Mouse (Mus musculus) skeletal muscle tissue, adult 2 months (tissue): ENCODE measurements around the gene Olfr1122.
"Not testable (repeated sequence)": the region's sequence is repeated elsewhere in the genome, so short reads cannot be mapped to it uniquely, and the experiment has no call there.

Source experiments
- DNase-seq: peaks from one replicate; pipeline ENCODE4 v3.0.0-alpha.2; 2012; ENCODE audit warnings: low read depth, low spot score

The Olfr1122 gene

DNA sequence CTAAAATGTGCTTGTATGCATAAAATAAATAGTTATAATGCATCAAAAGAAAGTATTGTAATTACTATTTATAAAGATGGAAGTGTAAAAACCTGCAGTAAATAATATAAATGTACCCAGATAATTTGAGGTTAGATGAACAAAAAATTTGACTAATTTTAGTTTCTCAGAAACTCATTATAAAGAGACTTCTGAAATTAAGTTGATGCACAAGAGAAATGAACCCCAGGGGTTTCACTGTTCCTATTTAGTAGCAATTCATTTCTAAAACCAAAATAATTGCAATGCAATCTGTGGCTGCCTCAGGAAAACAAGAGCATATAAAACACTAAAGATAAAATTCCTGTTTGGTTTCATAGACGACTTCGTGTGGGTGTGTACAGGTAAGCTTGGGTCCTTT is at the start of gene Olfr1122:
Gene Olfr1122, plus strand, starts transcription at position 301 of the 400 bp plus-strand sequence.
- no peak for DNase-seq

DNA sequence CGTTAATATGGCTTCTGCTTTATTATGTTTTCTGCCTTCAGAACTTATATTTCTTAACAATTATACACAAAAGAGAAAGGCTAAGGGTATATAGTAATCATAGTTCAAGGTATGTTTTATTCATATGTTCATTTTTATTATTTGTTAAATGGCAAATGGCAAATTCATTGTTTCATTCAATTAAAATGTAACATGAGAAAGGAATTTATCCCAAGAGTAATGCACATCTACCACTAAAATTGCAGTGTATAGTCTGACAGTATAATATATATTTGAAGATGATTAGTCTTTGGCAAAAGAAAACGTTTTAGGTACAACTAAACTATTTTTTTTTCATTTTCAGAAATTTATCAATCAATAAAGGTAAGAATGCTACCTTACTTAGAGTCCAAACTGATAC is 31.1 kb upstream of the Olfr1122 start, which contains the start of gene Olfr1120:
Gene Olfr1120, plus strand, starts transcription at position 301 of the 400 bp plus-strand sequence.
- no peak for DNase-seq

DNA sequence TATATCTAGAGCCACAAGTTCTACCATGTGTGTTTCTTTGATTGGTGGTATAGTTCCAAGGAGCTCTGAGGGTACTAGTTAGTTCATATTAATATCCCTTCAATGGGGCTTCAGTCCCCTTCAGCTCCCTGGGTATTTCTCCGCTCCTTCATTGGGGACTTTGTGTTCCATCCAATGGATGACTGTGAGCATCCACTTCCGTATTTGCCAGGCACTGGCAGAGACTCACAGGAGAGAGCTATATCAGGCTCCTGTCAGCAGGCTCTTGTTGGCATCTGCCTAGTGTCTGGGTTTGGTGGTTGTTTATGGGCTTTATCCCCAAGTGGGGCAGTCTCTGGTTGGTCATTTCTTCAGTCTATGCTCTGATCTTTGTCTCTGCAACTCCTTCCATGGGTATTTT is 25.5 kb upstream of the Olfr1122 start:
- DNase-seq: not testable (repeated sequence)

DNA sequence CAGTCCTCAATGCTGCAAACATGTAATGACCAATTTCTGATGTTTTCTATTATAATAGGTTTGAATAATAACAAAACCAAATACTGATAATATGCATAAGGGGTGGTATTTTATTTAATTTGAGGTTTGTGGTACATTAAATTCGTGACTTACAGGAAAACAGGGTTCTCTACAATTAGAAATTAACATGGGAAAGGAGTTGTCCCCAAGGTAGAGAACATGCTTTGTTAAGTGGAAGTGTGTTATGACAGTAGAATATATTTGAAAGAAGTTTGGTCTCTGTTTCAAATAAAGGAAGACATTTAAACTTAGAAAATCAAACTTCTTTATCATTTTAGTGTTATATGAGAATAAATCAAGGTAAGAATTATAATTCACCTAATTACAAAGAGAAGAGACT is 16.1 kb upstream of the Olfr1122 start, which contains the start of gene Olfr1121:
Gene Olfr1121, plus strand, starts transcription at position 301 of the 400 bp plus-strand sequence.
- no peak for DNase-seq

DNA sequence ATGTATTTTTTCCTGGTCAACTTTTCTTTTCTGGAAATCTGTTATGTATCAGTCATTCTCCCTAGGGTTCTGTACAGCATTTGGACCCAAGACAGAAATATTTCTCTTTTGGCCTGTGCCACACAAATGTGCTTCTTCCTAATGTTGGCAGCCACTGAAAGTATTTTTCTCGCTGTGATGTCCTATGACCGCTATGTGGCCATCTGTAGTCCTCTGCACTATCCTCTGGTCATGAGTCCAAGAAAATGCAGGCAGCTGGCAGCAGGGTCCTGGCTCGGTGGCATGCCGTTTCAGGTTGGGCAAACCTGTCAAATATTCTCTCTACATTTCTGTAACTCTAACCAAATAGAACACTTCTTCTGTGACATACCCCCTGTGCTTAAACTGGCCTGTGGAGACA is 13.9 kb upstream of the Olfr1122 start:
- no peak for DNase-seq

DNA sequence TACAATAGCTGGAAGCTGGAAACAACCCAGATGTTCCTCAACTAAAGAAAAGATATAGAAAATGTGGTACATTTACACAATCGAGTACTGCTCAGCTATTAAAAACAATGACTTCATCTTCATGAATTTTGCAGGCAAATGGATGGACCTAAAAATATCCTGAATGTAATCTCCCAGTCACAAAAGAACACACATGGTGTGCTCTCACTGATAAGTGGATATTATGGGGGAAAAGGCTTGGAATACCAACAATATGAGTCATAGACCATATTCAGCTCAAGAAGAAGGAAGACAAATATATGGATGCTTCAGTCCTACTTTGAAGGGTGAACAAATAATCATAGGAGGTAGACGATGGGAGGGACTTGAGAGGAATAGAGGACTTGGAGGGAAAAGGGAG is 1.7 kb upstream of the Olfr1122 start:
- no peak for DNase-seq

DNA sequence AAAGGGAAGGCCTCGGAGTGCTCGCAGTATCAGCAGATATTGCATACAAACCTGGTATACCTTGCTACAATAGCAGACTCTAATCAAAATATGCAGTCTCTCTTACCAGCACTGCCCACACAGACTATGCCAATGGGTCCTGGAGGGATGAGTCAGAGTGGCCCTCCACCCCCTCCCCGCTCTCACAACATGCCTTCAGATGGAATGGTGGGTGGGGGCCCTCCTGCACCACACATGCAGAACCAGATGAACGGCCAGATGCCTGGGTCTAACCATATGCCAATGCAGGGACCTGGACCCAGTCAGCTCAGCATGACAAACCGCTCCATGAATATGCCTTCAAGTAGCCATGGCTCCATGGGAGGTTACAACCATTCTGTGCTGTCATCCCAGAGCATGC is 8.0 kb downstream of the Olfr1122 start:
- DNase-seq: not testable (repeated sequence)

DNA sequence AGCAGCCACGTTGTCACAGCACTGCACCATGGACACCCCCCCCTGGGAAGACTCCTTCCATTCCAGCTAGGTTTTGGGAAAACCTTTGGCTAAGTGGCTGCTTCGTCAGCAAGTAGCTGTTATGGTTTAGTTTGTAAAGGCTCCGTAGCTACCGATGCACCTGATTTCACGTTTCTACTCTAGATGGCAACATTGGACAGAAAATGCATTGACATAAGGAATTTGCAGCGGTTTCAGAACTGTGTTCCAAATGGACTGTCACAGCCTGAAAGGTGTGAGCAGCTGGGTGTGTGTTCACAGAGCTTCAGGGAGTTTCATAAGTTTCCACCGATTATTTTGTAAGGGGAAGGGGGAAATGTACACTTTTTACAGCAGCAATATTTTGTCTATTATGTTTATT is 9.0 kb downstream of the Olfr1122 start:
- DNase-seq: not testable (repeated sequence)

DNA sequence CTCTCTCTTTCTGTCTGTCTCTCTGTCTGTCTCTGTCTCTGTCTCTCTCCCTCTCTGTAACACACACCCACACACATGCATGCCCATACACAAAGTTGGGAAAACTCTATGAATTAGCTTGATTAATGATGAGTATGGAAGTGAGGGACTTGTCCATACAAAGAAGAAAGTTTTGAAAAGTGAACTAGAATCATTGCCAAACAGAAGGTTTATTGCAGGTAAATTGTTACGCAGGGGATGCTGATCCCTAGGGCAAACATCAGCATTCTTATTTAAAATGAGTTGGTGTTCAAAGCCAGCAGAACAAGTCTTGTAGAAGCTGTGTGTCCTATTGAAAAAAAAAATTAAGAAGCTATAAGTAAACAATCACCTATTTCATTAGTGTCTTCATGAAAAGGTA is 30.7 kb downstream of the Olfr1122 start, which contains the start of gene Olfr1123:
Gene Olfr1123, plus strand, starts transcription at position 301 of the 400 bp plus-strand sequence.
- no peak for DNase-seq

DNA sequence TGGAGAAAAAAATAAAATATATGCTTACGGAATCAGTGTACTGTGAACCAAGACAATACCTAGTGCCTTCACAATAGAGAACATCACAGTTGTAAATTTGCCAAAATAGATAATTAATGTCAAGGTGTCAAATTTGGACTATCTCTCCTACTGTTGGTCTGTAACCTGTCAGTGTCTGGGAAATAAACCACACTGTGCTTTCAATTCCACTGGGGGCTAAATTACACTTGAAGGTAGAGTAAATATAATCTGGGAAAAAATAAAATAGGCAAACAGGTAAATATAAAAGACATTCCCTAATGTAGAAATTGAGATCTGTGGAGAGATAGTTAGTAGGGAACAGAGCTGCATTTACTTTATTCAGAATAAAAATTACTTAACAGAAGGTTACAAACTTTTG is 44.3 kb downstream of the Olfr1122 start, which contains the start of gene Olfr1124:
Gene Olfr1124, plus strand, starts transcription at position 301 of the 400 bp plus-strand sequence.
- no peak for DNase-seq

DNA sequence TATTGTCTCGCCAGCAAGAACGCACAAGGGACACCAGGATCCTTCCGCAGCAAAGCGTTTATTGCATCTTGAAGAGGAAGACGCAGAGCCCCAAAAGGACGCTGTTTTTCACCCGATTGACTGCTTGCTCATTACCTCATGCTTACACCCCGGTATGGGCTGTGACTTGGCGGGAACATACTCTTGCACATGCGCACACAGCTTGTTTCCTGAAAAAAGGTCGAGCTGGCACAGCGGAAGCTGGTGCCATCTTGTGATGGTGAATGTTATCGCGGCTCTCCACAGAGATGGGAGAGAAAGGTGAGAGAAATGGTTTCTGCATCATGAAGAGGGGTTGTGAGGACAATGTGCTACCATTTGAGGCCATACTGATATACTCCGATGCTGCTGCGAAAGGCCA is 52.1 kb downstream of the Olfr1122 start:
- DNase-seq: no peak
